Mouse (Mus musculus): ENCODE measurements around the gene Junb.

Gene Junb

DNA sequence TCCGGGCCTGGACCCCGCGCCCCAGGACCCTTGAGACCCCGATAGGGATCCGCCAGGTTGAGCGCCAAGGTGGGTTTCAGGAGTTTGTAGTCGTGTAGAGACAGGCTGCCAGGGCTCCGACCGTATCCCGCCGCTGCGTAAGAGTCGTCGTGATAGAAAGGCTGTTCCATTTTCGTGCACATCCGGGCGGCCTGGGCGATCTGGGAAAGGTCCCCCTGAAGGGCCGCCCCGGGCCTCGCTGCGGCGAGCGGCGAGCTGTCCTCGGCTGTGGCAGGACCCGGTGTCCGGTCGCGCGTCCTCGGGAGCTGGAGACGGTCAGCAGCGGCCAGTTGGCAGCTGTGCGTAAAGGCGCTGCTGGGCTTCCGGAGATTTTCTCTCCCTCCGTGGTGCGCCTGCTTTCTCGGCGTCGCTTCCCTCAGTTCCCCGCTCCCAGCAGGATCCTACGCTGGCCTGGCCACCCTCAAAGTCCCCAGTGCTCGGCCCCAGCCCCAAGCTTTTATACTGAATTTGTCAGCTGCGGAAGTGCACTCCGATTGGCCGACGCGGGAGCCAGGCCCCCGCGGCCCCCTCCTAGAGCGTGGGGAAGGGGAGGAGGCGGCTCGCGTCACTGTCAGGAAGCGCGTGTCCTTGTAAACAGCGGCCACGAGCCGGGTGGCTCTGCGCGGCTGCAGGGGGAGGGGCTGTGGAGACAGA is at the start of gene Junb:
TSS of gene Junb (minus strand) at position 471 of the 693 bp plus-strand sequence.
- DNase-seq (ENCODE audit: low read depth, low spot score) = peak; percentile 93

DNA sequence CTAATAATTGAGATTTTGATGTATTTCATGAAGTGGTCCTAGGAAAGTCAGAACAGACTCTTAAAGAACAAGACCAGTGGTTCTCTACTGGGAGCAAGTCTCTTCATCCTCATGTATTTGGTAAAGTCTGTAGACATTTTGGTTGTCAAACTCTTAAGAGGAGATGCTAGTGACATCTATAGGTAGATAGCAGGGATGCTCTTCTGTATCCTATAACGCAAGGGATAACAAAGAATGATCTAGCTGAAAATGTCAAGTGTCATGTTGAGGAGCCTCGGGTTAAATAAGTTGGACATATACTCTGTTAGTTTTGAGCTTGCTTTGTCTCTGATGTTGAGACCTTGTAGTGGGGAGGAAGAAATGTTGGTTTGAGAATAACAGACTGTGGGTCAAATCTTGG is 49.4 kb upstream of the Junb start:
- DNase-seq (ENCODE audit: low read depth, low spot score) = no peak

DNA sequence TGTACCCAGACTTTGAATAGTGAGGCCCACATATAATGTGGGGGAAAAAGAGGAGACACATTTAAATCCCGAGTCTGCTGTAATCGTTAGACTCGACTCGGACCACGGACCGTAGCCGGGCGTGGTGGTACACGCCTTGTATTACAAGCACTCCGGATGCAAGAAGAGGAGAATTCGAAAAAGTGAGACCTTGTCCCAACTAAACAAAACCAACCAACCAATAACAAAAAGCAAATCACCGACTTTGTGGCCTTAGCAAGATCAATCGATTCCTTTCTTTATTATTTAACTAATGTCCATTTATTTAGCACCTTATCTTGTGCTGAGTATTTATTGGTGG is 49.0 kb upstream of the Junb start:
- DNase-seq (ENCODE audit: low read depth, low spot score) = peak; percentile 41

DNA sequence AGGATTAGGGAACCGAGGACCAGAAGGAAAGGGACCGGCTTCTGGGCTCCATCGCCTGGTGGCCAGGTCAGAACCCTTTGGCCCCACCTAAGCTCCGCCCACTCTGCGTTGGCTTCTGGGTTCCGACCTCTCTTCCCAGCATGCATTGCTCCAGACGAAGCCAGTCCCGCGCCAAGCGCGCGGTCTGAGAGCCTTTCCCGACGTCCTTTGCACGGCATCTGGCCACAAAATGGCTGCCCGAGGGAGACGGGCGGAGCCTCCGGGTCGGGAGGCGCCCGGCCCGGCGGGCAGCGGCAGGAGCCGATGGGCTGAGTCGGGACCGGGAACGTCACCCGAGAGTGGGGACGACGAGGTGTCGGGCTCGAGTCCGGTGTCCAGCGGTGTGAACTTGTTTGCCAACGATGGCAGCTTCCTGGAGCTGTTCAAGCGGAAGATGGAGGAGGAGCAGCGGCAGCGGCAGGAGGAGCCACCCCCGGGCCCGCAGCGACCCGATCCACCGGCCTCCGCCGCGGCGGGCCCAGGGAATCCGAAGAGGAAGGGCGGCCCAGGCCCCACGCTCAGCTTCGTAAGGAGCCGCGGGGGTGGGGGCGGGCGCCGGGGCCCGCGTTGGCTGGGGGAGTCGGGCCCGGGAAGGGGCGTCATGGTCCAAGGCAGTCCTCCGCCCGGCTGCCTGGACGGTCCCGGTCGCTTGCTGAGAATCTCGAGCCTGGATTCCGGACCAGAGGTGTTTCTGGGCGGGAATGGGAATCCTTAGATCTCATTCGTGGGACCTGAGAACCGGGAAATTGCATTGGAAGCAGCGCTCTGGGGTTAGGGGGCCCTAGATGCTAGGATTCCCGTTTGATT is 48.4 kb upstream of the Junb start, which contains the start of gene Trir:
TSS of gene Trir (plus strand) at position 154 of the 846 bp plus-strand sequence.
- DNase-seq (ENCODE audit: low read depth, low spot score) = peak; percentile 99

DNA sequence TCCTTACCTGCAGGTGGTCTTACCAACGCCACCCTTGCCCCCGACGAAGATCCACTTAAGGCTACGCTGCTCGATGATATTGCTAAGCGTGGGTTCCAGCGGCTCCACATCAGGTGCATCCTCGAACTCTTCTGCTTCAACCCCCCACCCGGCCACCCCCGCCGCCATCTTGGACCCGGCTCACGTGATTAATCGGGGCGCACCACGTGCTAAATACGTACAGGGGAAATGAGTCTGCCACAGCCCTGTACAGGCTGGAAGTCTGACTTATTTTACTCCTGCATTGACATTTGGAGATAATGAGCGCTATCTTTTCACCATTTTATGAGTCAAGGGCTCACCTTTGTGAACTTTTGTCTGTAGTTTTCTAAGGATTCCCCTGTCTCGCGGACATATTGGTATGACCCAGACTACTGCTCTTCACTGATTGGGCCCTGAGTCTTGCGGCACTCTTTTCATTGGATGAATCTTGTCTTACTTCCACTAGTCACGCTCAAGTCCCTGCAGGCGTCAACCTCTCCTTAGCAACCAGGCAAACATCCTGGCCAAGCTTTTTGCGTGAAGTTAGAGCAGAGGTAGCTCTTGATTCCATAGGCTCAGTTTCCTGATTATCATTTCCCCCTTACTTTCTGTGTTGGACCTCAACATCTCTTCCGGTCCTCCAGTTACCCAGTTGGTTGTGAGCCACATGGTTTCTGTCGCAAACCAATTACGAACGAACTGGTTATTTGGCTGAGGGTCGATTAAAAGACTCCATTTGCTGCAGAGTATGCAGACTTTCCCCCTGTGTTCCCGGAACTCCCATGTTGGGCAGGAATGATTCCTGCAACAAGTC is 46.8 kb upstream of the Junb start, which contains the start of gene Asna1:
TSS of gene Asna1 (minus strand) at position 184 of the 835 bp plus-strand sequence.
- peak; percentile 95 for DNase-seq (ENCODE audit: low read depth, low spot score)

DNA sequence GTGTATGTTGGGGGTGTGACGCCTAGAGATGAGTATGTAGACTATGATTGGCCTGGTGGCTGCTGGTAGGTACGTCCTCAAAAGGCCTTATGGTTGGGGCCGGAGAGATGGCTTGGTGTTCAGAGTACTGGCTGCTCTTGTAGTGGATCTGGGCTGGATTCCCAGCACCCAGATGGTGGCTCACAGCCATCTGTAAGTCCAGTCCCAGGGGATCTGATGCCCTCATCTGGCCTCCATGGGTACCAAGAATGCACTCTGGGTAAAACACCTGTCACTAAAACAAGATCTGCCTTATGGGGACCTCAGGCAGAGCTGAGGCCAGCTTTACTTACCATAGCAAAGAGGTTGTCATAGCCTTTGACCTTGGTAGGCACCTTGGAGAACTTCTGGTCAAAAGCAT is 45.3 kb upstream of the Junb start:
- DNase-seq (ENCODE audit: low read depth, low spot score) = no peak

DNA sequence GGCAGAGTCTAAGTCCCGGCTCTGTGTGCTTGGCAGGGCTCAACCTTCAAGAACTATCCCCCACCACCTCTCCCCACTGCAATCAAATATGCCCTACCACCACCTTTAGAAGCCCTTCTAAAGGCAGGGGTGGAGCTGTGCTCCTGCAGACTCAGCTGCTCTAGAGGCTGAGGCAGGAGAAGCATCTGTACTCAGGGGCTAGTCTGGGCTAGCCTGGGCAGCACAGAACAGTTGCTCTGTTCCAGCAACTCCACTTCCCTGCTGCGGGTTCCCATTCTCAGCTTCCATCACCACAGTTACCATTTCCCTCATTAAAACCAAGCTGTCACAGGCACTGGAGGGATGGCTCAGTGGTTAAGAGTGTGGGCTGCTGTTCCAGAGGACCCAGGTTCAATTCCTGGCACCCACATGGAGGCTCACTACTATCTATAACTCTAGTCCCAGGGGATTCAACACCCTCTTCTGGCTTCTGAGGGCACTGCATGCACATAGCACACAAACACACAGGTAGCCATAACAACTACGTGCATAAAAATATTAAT is 43.1 kb upstream of the Junb start:
- peak; percentile 67 for DNase-seq (ENCODE audit: low read depth, low spot score)

DNA sequence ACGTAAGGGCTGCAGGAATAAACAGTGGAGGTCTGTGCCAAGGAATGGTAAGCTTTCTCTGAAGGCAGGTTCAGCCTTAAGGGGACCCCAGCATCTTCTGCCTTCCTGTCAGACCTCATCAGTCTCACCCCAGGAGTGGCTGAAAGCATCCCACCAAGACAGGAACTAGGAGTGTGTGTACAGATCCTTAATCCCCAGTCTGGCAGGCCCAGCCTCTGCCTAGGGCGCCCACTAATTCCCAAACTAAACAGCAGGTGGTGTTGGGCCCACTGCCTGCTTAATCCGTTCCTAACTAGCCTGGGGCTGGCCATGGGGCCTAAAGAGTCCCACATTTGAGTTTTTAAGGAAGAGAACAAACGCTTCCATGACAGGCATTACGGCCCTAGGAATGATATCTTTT is 38.7 kb upstream of the Junb start:
- peak; percentile 36 for DNase-seq (ENCODE audit: low read depth, low spot score)

DNA sequence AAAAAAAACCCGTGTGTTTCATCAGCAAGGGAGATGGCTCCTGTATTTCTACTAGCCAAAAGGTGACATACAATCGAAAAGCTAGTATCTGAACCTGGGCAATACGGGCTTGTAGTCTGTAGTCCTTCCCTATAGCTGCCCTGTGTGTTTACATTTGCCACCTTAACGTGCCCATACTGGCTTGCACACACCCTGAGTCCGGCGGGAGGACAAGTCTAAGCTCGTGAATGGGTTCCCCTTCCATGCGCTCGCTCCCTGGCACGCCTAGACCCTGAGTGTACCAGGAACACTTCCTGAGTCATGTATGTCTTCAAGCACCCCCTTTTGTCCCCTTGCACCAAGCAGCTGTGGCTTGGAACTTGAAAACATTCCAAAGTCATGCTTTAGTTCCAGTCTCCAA is 38.2 kb upstream of the Junb start:
- no peak for DNase-seq (ENCODE audit: low read depth, low spot score)

DNA sequence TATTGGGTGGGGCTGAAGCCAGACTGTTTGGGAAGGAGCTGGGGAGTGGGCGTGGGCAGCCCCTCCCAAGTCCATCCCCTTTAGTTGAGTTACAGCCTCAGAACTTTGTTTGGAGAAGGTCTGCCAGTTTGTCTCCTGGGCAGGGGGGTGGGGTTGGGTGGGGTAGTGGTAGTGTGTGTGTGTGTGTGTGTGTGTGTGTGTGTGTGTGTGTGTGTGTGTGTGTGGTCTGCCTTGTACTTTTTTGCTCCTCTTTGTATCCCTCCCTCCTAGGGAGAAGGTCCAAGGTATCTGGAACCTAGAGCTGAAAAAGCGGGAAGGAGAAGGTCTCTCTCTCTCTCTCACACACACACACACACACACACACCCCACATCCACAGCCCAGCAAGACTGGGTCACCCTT is 35.9 kb upstream of the Junb start, which contains the start of gene Best2:
TSS of gene Best2 (minus strand) at position 101 of the 400 bp plus-strand sequence.
- DNase-seq (ENCODE audit: low read depth, low spot score) = no peak

DNA sequence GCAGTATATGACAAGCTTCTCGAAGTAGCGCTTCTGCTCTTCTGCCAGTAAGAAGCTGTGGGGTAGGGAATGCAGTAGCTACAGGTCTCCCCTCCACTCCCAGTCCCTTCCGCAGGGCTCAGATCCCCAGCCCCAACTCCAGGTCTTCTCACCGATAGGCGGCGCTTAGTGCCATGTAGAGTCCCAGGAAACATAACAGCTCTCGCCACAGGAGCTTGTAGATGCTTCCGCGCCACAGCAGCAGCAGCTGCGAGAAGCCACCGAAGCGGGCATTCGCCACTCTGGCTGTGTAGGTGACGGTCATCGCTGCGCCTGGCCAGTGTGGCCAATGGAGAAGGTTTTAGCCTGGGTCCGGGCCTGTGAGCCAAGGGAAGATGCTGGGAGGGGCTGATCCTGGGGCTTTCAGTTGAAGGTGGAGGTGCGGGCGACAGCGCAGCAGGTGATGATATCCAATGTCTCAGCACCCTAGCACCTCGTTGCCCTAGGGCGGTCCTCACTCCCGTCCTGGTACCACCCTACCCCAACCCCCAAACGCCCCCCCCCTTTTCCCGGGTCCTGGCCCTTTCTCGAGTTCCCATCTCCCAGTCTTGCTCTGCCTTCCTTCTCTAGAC is 34.8 kb upstream of the Junb start:
- DNase-seq (ENCODE audit: low read depth, low spot score) = peak; percentile 95

DNA sequence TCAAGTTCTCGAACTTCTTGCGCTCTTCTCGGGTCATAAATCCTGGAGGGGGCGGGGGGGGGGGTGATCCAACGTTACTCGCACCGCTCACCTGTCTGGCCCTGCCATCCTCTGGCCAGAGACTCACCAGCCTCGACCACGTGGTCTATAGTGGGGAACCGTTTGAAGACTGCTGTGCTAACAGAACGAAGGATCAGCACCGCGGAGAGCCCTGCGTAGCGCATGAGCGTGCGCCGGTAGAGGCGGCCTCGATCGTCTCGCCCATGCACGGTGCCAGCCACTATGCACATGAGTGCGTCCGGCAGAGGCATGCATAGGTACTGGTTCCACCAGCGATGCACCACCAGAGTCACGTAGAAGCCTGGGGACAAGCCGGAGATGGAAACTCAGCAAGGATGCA is 32.7 kb upstream of the Junb start:
- peak; percentile 58 for DNase-seq (ENCODE audit: low read depth, low spot score)

DNA sequence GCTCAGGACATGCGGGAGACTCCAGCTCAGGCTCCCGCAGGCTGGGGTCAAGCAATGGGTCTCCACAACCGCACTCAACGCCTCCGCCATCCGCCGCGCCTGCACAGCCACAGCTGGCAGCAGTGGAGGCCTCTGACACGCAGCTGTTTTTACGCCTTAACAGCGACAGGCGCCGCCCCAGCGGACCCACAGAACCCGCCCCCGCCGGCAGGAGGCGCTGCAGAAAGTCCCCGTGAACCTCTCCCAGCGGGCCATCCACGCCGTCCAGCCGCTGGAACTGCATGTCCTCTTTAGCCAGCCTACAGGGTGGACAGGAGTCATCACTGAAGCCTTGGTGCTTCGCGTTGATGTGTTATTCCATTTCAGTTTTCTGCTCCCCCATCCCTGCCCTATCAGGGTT is 29.2 kb upstream of the Junb start:
- DNase-seq (ENCODE audit: low read depth, low spot score) = peak; percentile 86

DNA sequence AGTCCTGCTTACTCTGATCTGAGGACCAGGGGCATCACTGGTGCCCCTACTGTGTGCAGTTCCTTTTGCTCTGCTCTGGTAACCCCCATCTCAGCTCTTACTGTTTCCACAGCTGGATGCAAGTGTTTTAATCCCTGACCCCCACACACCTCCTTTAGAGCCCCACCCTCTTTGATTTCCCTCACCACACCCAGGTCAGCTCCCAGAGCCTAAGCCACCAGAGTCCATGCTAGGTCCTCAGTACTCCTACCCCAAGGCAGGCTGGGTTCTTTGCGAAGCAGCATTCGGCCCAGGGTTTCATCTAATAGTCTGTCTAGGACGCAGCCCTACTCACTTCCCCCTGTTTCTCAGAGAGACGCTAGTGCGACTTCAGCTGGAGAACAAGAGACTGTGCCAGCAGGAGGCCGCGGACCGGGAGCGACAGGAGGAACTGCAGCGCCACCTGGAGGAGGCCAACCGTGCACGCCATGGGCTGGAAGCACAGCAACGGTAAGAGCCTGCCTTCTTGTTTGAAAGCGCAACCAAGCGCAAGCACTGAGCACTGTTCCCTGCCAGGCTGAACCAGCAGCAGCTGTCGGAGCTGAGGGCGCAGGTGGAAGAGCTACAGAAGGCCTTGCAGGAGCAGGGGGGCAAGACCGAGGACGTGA is 19.3 kb upstream of the Junb start:
- peak; percentile 98 for DNase-seq (ENCODE audit: low read depth, low spot score)

DNA sequence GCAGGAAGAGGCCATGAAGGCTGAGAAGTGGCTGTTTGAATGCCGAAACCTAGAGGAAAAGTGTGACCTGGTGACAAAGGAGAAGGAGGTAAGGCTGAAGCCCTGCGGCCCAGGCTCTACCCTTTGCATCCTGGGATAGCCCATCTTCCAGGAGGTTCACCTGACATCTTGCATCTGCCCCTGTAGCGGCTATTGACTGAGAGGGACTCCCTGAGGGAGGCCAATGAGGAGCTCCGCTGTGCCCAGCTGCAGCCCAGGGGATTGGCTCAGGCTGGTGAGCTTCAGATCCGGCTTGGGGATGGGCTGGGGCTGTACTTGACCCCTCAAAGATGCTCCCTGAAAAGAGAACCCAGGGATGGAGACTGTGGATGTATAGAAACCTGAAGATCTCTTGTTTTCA is 18.5 kb upstream of the Junb start:
- no peak for DNase-seq (ENCODE audit: low read depth, low spot score)

DNA sequence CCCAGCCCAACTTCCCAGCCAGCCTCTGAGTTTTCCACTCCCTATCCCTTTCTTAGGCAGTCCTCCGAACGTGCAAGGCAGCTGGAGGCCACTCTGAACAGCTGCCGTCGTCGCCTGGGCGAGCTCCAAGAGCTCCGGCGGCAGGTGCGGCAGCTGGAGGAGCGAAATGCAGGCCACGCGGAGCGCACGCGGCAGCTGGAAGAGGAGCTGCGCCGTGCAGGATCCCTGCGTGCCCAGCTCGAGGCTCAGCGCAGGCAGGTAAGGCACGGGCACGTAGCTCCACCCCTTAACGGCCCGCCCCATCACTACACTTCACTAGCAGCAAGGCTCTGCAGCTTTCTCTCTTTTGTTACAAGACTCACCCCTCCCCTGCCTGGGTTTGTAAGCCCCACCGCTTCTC is 17.2 kb upstream of the Junb start:
- DNase-seq (ENCODE audit: low read depth, low spot score) = peak; percentile 70

DNA sequence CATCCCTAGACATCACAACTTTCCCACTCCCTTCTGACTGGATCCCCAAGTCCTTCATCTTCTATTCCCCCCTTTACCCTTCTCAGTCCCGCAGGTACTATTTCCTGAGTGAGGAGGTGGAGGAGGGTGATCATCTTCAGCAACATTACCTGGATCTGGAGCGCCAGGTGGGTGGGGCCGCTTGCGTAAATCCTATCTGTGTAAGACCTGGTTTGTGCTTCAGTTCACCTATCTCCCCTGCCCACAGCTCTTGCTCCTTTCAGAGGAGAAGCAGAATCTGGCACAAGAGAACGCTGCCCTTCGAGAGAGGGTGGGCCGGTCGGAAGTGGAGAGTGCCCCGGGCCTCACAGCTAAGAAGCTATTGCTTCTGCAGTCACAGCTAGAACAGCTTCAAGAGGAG is 15.9 kb upstream of the Junb start:
- no peak for DNase-seq (ENCODE audit: low read depth, low spot score)

DNA sequence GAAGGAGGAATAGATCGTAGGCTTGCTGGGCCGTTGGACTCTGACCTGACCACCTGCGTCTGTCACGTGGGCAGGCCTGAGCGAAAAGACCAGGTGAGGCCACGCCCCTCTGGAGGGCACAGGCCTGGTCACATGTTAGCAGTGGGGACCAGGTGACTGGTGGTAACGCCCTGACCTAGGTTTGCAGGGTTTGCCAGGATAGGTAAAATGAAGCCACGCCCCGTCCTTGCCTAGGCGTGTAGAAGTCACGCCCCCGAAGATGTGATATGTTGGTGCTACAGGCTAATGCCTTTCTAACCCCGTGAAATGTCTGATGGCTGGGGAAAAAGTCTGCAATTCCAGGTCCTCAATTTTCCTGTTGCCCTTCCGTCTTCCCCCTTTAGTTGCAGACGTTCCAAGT is 12.3 kb upstream of the Junb start:
- DNase-seq (ENCODE audit: low read depth, low spot score) = peak; percentile 81

DNA sequence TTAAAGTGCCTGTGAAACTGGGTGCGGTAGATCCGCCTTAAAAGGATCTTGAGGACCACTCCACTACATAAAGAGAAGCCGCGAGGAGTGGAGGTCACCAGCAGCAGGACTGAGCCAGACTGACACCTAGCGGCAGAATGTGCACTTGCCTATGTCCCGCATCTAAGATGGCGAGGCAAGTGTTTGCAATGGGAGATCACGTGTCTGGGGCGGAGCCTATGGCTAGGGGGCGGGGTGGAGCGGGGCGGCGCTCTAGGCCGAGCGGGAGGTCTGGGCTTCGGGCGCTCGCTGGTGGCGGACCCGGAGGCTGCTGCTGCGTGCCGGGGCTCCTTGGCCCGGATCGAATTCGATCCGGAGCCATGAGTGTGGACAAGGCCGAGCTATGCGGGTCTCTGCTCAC is 11.8 kb upstream of the Junb start, which contains the start of gene Hook2:
TSS of gene Hook2 (plus strand) at position 255 of the 400 bp plus-strand sequence.
- peak; percentile 99 for DNase-seq (ENCODE audit: low read depth, low spot score)

DNA sequence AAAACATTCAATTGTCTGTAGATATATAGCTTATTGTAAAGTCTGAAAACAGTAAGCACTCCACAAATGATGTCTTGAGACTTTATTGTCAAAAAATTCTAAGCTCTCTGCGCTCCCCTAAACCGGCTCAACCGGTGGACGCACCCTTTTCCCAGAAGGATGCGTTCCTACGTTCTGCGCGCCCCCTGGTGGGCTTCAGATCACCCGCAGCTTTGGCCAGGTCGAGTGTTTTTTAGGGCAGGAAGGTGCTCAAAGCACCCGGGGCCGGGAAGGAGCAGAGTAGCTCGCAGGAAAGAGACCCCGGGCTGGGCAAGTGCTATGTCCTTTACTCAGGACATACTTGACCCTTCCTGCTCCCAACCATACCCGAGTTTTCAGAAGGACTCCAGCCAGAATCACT is 11.3 kb upstream of the Junb start:
- peak; percentile 97 for DNase-seq (ENCODE audit: low read depth, low spot score)

DNA sequence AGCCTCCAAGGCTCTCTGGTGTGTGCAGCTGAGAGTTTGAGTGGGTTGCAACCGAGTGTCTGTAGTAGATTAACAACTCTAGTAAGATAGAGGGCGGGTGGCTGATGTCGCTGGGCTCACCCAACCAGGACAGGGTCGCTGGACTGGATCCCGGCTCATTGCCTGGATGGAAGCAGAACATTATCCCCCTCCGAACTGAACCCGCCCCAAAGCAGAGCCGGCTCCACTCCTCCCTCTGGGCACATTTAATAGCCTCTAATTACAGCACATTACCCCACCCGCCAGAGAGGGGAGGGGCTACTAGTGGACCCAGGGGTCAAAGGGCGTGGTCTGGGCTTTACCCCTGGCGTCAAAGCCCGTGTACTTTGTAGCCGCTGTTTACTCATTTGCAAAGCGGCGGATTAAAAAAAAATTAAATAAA is 10.8 kb upstream of the Junb start:
- peak; percentile 83 for DNase-seq (ENCODE audit: low read depth, low spot score)

Measured in ZHBTc4 (cell line).